In genomic region chr13:35723073-35723472, GRCm38 (mm10) we compare ENCODE assay signal across 27 mouse cellular contexts.
"Had no signal": no experiment of that assay in that cellular context is flagged by ENCODE, and none has a peak within 500 bp of the region (broad histone marks: within the 10 kb centered on the region; RNA-seq: fewer than 3 reads in every experiment).

No protein-coding gene starts in this region.

- H3K9me3 ChIP-seq: embryonic facial prominence, embryonic 10.5 days; embryonic facial prominence, embryonic 12.5 days; embryonic facial prominence, embryonic 13.5 days; embryonic facial prominence, embryonic 15.5 days; forebrain, embryonic 10.5 days; forebrain, embryonic 12.5 days; forebrain, embryonic 13.5 days; forebrain, embryonic 15.5 days had no signal

- H3K4me3 ChIP-seq: embryonic facial prominence, embryonic 10.5 days; embryonic facial prominence, embryonic 12.5 days; embryonic facial prominence, embryonic 13.5 days; embryonic facial prominence, embryonic 15.5 days; erythroblast, embryonic 14.5 days; forebrain, embryonic 10.5 days; forebrain, embryonic 12.5 days; forebrain, embryonic 13.5 days; forebrain, embryonic 15.5 days; gastrocnemius, adult 2 months had no signal

- H3K36me3 ChIP-seq: embryonic facial prominence, embryonic 10.5 days; embryonic facial prominence, embryonic 12.5 days; embryonic facial prominence, embryonic 13.5 days; embryonic facial prominence, embryonic 15.5 days; forebrain, embryonic 10.5 days; forebrain, embryonic 12.5 days; forebrain, embryonic 15.5 days had no signal

- H3K27ac ChIP-seq: embryonic facial prominence, embryonic 10.5 days; embryonic facial prominence, embryonic 12.5 days; embryonic facial prominence, embryonic 13.5 days; embryonic facial prominence, embryonic 15.5 days; forebrain, embryonic 10.5 days; forebrain, embryonic 12.5 days; forebrain, embryonic 13.5 days; forebrain, embryonic 15.5 days; gastrocnemius, adult 2 months had no signal

- H3K4me2 ChIP-seq: embryonic facial prominence, embryonic 12.5 days; embryonic facial prominence, embryonic 13.5 days; embryonic facial prominence, embryonic 15.5 days; forebrain, embryonic 12.5 days; forebrain, embryonic 13.5 days; forebrain, embryonic 15.5 days had no signal

- H3K4me1 ChIP-seq: embryonic facial prominence, embryonic 10.5 days; embryonic facial prominence, embryonic 12.5 days; embryonic facial prominence, embryonic 13.5 days; embryonic facial prominence, embryonic 15.5 days; forebrain, embryonic 10.5 days; forebrain, embryonic 12.5 days; forebrain, embryonic 13.5 days; forebrain, embryonic 15.5 days had no signal

- ATAC-seq: forebrain, embryonic 13.5 days; forebrain, embryonic 14.5 days; forebrain, embryonic 15.5 days; forebrain, embryonic 16.5 days; forebrain, postnatal 0 days had no signal

- H3K27me3 ChIP-seq: embryonic facial prominence, embryonic 12.5 days; embryonic facial prominence, embryonic 13.5 days; embryonic facial prominence, embryonic 15.5 days; forebrain, embryonic 12.5 days; forebrain, embryonic 13.5 days; forebrain, embryonic 15.5 days had no signal

- DNase-seq: cerebellum, adult 18-20 months; cerebellum, adult 2 months; cerebellum, adult 8-10 months; cerebellum, adult 9-10 months; cerebellum, adult 9-11 months; cerebellum, postnatal 10 days; cerebellum, postnatal 14 days; cerebellum, postnatal 25 days; cerebellum, postnatal 36 days; forebrain, postnatal 0 days; gastrocnemius, adult 2 months; gastrocnemius, postnatal 10 days; gastrocnemius, postnatal 14 days; gastrocnemius, postnatal 25 days; gastrocnemius, postnatal 36 days; heart, adult 18-20 months had no signal

- H3K9ac ChIP-seq: embryonic facial prominence, embryonic 12.5 days; embryonic facial prominence, embryonic 13.5 days; embryonic facial prominence, embryonic 15.5 days; forebrain, embryonic 12.5 days; forebrain, embryonic 13.5 days; forebrain, embryonic 15.5 days; forebrain, postnatal 0 days had no signal
